Mouse (Mus musculus) E14TG2a.4 (cell line): ENCODE results near the gene Glmn.

ENCODE experiments used
- H3K27me3 ChIP-seq: 2 replicates; pipeline ENCODE4 v1.6.1; 2014; ENCODE audit warnings: low read length, control low read depth; ENCODE audit not compliant: insufficient read depth
- H3K36me3 ChIP-seq: 2 replicates; pipeline ENCODE4 v1.6.1; 2014; ENCODE audit warnings: low read length, control low read depth; ENCODE audit not compliant: insufficient read depth
- H3K4me1 ChIP-seq: replicated peaks from 2 replicates; pipeline ENCODE4 v1.6.1; 2014; ENCODE audit warnings: low read depth, low read length, control low read depth
- H3K4me3 ChIP-seq: replicated peaks from 2 replicates; pipeline ENCODE4 v1.5.1; 2014; ENCODE audit warnings: mild to moderate bottlenecking, low read length
- H3K9me3 ChIP-seq: 2 replicates; pipeline ENCODE4 v1.6.1; 2014; ENCODE audit warnings: low read length, control low read depth
- CTCF ChIP-seq: conservative IDR thresholded peaks from 2 replicates; pipeline ENCODE4 v1.5.1; 2014; ENCODE audit warnings: low read length
- NANOG ChIP-seq: IDR thresholded peaks from 2 replicates; pipeline ENCODE4 v1.6.1; 2014; ENCODE audit warnings: borderline replicate concordance, low read length, mixed read lengths
- POU5F1 ChIP-seq: IDR thresholded peaks from 2 replicates; pipeline ENCODE4 v1.6.1; 2014; ENCODE audit warnings: low read length, borderline replicate concordance

Glmn gene

GRCm38 (mm10) chr5:107510503-107510902 lies 87.2 kb downstream of the Glmn start:
- Histone ChIP-seq H3K36me3 (no peaks in the 10 kb centered on the region), H3K9me3 (no peaks in the 10 kb centered on the region), H3K4me3 (no peak overlapping the region), H3K27me3 (no peaks in the 10 kb centered on the region), H3K4me1 (no peaks in the 10 kb centered on the region)
- TF ChIP-seq POU5F1 (no peak), CTCF (no peak), NANOG (no peak)

DNA sequence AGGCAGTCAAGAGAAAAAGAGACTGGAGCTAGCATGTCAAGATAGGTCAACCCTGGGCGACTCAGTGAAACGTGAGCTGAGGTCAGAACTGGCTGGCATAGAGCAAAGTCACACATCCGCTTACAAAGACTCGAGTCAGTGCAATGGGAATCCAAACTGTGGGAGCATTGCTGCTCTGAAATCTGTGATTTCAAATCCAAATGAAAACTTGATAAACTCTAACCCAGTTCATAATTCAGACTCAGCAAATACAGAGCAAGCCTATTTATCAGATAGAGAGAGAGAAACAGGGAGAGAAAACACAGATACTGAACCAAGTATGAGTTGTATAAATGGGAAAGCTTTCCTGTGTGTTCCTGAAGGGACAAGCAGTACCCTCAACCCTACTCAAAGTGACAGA lies 90.4 kb downstream of the Glmn start, which contains the start of gene Gm42669:
Gene Gm42669, plus strand, starts transcription at position 301 of the 400 bp plus-strand sequence.
- no peaks in the 10 kb centered on the region for H3K9me3 ChIP-seq
- H3K4me3 ChIP-seq = no peak within 1 kb of the TSS
- H3K36me3 ChIP-seq = no peaks in the 10 kb centered on the region
- TF ChIP-seq CTCF (no peak), NANOG (no peak), POU5F1 (no peak)
- H3K27me3 ChIP-seq = no peaks in the 10 kb centered on the region
- H3K4me1 ChIP-seq = no peaks in the 10 kb centered on the region

GRCm38 (mm10) chr5:107500741-107501140 lies 96.9 kb downstream of the Glmn start:
- no peaks in the 10 kb centered on the region for H3K36me3 ChIP-seq
- no peaks in the 10 kb centered on the region for H3K9me3 ChIP-seq
- TF ChIP-seq CTCF (no peak), POU5F1 (no peak), NANOG (no peak)
- H3K4me1 ChIP-seq = no peaks in the 10 kb centered on the region
- no peak overlapping the region for H3K4me3 ChIP-seq
- H3K27me3 ChIP-seq = no peaks in the 10 kb centered on the region

GRCm38 (mm10) chr5:107499891-107500535 lies 97.7 kb downstream of the Glmn start:
- H3K36me3 ChIP-seq = no peaks in the 10 kb centered on the region
- H3K9me3 ChIP-seq = no peaks in the 10 kb centered on the region
- no peak for TF ChIP-seq POU5F1
- no peak for TF ChIP-seq NANOG
- no peak for TF ChIP-seq CTCF
- no peak overlapping the region for H3K4me3 ChIP-seq
- no peaks in the 10 kb centered on the region for H3K27me3 ChIP-seq
- H3K4me1 ChIP-seq = no peaks in the 10 kb centered on the region
